Mouse (Mus musculus) heart, adult 8-10 months (tissue): ENCODE results near the gene Zdhhc12. TPM values are rescaled to one million over a fixed set of nuclear protein-coding genes. Genes with fewer than 3 reads are reported as not detected.
"Not testable (repeated sequence)": the region's sequence is repeated elsewhere in the genome, so short reads cannot be mapped to it uniquely, and the experiment has no call there.

Experiments used
- DNase-seq: peaks from one replicate; pipeline ENCODE4 v3.0.0; 2022; ENCODE audit warnings: low spot score
- total RNA-seq, 4 experiments: library from RNA; stranded (reverse); gene quantifications; 2 replicates each; pipeline ENCODE4 v1.2.4; 2022

The Zdhhc12 gene
- total RNA-seq: 1 to 10 TPM; 2.3 to 4.1 (median 3.6) TPM

DNA sequence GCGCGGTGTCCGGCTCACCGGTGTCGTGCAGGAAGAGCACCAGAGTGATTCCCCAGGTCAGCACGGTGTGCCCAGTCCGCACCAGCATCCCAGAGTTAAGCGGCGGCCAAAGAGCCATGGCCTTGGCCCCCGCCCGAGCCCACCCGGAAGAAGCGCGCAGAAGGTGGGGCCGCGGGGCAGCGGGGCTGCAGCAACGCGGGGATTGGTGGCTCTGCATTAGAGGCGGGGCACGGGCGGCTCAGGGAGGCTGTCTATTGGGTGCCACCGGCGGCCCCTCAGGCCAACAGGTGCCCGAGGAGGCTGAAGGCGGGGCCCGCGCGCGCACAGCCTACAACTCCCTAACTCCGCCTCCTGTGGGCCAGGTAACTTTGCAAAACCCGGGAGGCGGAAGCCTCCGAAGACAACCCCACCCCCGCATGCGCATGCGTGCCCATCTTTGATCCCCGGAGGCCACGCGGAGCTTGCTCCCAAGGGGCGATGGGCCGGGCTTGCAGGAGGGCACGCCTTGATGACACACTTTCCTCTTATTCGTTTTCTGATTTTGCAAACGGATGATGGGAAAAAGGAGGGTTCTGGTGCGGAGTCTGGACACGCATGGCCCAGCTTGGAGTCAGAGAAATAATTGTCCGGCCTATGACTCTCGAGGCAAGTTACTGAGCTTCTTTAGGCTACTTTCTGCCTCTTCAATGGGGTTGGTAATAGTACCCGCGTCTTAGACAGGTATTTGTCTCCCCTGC lies at the start of gene Zdhhc12:
TSS of gene Zdhhc12 (minus strand) at position 178 of the 737 bp plus-strand sequence.
- peak; percentile 89 for DNase-seq

DNA sequence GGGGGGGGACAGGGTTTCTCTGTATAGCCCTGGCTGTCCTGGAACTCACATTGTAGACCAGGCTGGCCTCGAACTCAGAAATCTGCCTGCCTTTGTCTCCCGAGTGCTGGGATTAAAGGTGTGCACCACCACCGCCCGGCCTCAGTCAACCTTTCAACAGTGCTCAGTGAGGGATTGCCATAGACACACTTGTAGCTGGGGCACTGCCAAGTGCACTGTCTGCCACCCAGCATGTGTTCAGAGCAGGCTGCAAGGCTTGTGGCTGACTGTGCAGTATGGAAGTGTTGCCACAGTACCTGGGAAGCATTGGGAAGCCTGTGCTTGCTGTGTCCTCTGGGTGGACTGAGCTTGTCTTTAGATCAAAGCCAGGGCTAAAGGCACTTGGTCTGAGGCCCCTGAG lies 46.6 kb upstream of the Zdhhc12 start:
- DNase-seq: not testable (repeated sequence)

- no peak for DNase-seq
These were observed 43.0 kb upstream of the Zdhhc12 start for GRCm38 (mm10) chr2:30136458-30136857.

- no peak for DNase-seq
These were observed 41.6 kb upstream of the Zdhhc12 start for GRCm38 (mm10) chr2:30134928-30135620.

- DNase-seq: no peak
These were observed 40.9 kb upstream of the Zdhhc12 start for GRCm38 (mm10) chr2:30134378-30134711.

DNA sequence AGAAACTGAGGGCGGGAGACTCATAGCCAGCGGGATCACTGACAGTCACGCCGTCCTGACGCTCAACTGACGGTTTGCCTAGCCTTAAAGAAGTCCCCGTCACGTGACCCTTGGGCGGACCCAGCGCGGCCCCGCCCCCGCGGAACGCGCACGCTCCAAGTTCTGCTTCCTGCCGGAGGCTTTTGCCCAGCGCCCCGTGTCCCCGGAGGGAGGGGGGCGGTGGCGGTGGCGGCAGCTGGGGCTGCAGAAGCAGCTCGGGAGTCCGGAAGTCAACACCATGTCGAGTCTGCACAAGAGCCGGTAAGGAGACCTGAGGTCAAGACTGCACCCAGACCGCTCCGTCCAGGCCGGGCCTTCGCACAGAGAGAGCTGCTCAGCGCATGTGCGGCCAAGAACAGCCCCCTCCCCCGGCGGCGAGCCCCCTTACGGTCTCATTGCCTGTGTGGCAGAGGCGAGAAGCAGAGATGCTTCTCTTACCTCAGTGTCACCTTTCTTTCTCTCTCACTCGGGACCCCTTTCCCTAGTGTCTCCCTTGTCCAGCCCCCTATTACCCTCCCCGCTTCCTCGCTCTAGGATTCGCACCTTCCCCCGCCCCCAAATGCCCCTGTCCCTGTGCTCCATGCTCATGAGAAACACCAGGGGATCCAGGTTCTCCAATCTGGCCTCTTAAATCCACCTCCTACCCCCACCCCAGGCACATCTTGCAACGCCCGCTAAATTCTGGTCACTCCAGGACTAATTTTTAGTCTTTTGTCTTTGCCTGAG lies 40.3 kb upstream of the Zdhhc12 start, which contains the start of gene Tbc1d13:
TSS of gene Tbc1d13 (plus strand) at position 134 of the 765 bp plus-strand sequence.
- peak; percentile 99 for DNase-seq

DNA sequence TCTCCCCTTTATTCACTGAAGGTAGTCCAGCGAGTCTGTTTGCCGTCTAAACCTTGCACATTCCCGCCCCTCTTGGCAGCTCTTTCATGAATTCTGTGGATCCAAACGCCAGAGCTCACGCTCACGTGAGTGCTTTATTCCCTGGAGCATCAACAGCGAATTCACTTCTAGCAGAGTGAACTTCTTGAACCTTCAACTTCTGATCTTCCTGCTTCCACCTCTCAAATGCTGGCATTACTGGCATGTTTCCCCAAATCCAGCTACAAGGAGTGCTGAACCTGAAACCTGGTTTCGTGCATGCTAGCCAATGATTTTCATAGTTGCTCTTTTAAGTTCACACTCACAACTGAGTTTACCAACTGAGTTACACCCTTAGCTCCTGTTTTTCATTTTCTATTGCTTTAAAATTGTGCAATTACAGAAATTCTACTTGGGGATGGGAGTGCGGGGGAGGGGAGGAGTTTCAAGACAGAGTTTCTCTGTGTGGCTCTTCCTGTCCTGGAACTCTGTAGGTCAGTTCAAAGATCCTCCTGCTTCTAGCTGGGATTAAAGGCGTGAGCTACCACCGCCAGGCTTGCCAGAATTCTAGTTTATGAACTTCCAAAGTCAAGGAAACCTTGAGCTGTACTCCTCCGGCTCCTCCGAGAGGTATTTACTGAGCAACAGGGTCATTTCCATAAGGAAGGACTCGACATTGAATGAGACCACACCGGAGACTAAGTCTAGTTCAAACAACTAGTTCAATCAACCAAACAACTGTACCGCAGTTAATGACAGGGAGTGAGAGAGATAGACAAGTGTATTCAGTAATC lies 39.6 kb upstream of the Zdhhc12 start:
- peak; percentile 40 for DNase-seq

- DNase-seq: not testable (repeated sequence)
These were observed 37.8 kb upstream of the Zdhhc12 start for GRCm38 (mm10) chr2:30131240-30131639.

DNA sequence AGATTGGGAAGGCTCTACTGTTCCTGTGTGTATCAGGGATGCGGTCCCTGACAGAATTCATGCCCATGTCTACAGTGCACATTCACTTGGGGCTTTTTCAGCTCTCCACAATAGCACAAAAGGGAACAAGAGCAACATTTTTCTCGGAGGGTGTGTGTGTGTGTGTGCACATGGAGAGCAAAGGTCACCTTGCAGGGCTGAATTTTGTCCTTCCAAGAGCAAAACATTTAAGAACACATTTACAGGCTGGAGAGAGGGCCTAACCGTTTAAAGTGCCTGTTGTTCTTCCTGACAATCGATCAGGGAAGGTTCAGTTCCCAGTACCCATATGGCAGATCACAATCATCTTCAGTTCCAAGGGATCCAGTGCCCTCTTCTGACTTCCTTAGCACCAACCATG lies 36.7 kb upstream of the Zdhhc12 start:
- DNase-seq: no peak

DNA sequence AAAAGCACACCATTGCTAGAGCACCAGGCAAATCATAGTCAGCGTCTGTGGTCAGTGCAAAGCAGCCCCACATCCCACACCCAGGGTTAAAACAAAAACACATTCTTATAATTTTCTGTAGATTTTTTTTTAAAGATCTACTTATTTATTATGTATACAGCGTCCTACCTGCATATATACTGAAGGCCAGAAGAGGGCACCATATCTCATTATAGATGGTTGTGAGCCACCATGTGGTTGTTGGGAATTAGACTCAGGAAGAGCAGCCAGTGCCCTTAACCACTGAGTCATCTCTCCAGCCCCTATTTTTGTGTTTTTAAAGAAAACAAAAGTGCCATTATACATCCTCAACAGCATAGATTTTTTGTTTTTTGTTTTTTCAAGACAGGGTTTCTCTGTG lies 35.3 kb upstream of the Zdhhc12 start:
- peak; percentile 38 for DNase-seq

DNA sequence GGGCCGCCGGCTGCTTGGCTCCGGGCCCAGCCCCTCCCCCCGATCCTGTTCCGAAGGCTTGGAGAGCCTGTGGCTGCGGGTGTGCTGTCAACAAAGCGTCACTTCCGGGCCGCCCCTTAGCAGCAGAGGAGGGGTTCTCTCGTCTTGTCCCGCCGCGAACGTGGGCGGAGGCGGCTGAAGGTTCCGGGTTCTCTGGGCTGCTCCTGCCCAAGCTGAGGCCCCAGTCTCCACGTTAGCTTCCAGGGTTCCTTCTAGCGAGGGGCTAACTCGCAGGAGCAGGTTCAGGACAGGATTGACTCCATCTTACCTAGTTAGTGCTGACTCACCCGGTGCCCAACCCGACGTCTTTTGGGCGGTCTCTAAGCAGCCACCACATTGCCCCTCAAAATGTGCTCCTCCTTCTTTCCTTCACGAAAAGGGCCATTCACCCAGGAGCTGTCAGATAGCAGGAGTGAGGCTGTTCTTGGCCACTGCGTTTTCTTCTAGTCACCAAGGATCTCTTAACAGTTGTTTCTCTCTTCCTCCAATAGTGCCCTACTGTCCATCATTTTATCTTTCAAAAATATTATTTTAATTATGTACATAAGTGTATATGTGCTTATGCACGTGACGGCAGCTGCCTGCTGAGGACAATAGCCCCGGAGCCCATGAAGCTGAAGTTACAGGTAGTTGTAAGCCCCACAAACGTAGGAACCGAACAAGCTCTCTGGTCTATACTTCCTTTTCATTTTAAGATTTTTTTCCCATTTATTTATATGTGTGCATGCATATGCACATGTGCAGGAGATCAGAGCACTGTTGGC lies 31.2 kb upstream of the Zdhhc12 start, which contains the start of gene Zer1:
TSS of gene Zer1 (minus strand) at position 114 of the 803 bp plus-strand sequence.
- DNase-seq: peak; percentile 97

GRCm38 (mm10) chr2:30123729-30124471 lies 30.5 kb upstream of the Zdhhc12 start:
- no peak for DNase-seq

DNA sequence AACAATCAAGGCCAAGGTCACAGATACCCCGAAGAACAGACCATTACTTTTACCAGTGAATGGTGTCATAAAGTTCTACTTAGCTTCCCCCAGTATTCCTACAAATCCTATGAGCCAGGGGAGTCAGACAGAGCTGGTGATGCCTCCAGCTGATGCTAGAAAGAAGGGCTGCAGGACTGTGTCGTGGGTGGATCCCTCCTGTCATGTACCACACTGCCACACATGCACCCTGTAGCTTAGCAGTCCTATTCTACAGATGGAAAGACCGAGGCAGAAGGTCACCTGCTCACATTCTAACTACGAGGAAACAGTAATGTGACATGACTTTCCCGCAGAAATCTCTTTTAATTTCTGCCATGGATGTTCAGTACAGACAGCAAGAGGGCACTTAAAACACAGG lies 29.3 kb upstream of the Zdhhc12 start:
- DNase-seq: no peak

GRCm38 (mm10) chr2:30120269-30120668 lies 26.8 kb upstream of the Zdhhc12 start:
- no peak for DNase-seq

DNA sequence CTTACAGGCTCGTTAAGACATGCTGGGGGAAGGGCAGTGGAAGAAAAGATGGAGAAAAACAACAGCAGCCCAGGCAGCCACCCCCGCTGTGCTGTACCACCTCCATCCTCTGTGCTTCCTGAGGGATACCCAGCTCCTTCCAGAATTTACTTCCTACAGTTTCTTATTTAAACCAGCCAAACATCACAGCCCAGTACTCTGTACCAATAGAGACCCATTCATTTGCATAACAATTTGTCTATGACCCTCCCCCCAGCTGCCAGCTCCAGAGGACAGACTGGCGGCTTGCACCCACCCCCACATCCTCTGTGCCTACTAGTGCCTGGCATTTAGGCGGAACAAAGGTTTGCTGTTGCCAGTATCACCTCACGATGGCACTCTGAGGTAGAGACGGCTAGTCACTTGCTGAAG lies 26.2 kb upstream of the Zdhhc12 start:
- no peak for DNase-seq

DNA sequence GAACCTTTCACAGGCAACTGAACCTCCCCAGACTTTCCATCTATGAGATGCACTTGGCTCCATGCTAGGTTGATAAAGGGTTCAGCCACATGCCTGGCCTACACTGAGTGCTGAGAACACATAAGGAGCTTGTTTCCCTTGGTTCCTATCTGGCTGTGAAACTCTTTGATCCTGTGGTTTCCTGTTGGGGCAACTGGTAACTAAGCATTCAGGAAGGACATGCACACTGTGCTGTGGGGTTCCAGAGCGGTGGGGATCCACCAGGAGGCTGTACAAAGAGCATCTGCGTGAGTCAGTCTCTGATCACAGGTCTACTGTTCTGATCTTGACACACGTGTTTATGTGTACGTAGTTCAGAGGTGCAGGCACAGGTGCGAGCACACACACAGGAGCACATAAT lies 19.1 kb upstream of the Zdhhc12 start:
- DNase-seq: no peak

- no peak for DNase-seq
These were observed 18.1 kb upstream of the Zdhhc12 start for GRCm38 (mm10) chr2:30111500-30111899.

DNA sequence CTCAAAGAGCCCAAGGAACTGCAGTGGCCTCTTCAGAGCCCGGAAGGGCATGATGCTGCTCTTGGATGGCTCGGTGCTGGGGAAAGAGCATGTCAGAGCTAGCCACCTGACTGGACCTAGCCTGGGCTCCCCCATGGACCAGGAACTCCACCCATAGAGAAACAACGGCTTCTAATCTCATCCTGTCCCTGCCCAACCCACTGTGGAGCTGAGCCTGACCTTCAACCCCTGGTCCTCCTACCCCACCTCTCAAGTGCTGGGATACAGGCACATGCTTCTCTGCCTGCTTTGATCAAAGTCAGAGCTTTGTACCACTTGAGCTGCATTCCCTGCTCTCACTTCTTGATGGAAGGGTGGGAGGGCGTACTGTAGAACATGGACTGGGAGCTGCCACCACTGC lies 14.8 kb upstream of the Zdhhc12 start:
- no peak for DNase-seq

- no peak for DNase-seq
These were observed 14.2 kb upstream of the Zdhhc12 start for GRCm38 (mm10) chr2:30107646-30108045.

DNA sequence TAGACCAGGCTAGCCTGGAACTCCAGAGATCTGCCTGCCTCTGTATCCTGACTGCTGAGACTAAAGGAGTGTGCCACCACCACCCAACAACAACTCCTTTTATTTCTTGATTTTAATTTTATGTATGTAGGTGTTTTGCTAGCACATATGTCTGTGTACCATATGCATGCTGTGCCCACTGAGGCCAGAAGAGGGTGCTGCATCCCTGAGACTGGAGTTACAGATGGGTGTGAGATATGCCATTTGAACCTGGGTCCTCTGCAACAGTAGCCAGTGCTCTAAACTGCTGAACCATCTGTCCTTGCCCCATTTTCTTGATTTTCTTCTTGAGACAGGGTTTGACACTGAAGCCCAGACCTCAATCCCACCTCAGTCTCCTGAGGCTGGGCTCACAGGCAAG lies 12.9 kb upstream of the Zdhhc12 start:
- peak; percentile 34 for DNase-seq
